Mouse (Mus musculus): ENCODE measurements around the gene Pcsk6.

DNA sequence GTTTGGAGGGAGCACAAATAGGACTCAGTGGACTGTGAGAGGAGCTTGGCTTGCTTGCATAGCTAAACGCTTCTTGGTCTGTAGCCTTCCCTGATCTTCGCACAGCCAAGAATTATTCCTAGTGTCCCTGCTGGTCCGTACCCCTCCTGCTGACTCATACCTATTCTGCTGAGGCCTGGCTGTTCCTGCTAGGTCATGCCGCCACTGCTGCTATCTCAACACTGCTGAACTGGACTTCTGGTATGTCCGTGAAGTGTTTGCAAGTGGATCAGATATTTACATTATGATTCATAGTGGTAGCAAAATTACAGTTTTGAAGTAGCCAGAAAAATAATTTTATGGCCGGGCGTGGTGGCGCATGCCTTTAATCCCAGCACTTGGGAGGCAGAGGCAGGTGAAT, 44.0 kb upstream of the Pcsk6 start:
- TF ChIP-seq TAL1 (IDR thresholded peaks at IDR 0.05; ENCODE audit: low read length) = no peak
- TF ChIP-seq GATA1 (IDR thresholded peaks at IDR 0.05; ENCODE audit: low read length) = no peak
